Mouse (Mus musculus): ENCODE results near the gene Ubc. TPM values are rescaled to one million over a fixed set of nuclear protein-coding genes. Genes with fewer than 3 reads are reported as not detected.
A peak's percentile ranks its signal among the peaks of the same experiment; 100 is the strongest.
"Not testable (repeated sequence)": the region's sequence is repeated elsewhere in the genome, so short reads cannot be mapped to it uniquely, and the experiment has no call there.

The Ubc gene
- 1,000 to 10,000 TPM; 1,039 to 1,045 TPM for total RNA-seq (2021)
- long read RNA-seq, experiment 1, transcript Ubc-202 (2 exons, 2,618 nt), result major isoform, 608 of 1,261 reads
- long read RNA-seq, experiment 1, transcript Ubc-203 (2 exons, 2,581 nt), result minor isoform, 7 of 1,261 reads
- long read RNA-seq, experiment 1, partial matches to known transcripts, result 453 of 1,261 reads
- long read RNA-seq, experiment 1, other reads (novel, unspliced or antisense), result 191 of 1,261 reads
- long read RNA-seq, experiment 2, transcript Ubc-202 (2 exons, 2,618 nt), result major isoform, 272 of 516 reads
- long read RNA-seq, experiment 2, partial matches to known transcripts, result 170 of 516 reads
- long read RNA-seq, experiment 2, other reads (novel, unspliced or antisense), result 71 of 516 reads

DNA sequence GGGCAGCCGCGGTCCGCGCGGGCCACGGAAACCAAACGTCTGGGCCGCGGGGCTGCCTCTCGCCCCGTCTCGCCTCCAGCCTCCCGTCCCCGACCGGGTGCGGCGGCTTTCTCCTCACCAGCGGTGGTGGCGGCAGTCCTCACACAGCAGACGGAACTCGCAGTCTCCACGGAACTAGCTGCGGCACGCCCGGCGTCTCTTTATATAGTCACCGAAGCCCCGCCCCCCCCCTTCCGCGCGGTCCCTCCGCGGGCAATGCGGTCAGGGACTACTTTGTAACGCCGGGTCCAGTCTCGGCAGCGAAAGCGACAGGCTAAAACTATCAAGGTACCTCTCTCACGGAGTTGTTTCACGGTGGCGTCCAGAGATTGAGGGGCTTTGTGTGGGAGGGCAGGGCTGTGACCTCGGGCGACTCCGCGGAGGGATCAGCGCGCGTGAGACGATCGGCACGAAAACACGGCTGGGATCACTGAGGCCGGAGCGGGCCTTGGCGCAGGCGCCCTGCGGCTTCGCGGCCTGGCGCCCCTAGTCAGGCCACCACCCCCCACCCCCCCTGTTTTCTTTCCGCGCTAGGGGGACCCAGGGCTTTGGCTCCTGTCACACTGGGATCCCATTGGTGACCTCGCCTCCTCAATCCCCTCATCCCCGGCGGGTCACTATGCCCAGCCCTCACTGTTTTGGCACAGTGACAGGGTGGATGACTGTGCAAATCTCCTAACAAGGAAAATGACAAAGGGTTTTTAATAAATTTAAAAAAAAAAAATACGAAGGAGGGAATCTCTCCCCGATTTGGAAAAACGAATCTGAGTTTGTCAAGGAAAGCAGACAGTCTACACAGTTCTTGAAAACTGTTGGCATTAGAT lies at the start of gene Ubc:
TSS of gene Ubc (minus strand) at position 624 of the 863 bp plus-strand sequence.
- DNase-seq, result peak; percentile 94

GRCm38 (mm10) chr5:125434347-125434746 lies 44.3 kb upstream of the Ubc start:
- not testable (repeated sequence) for DNase-seq

DNA sequence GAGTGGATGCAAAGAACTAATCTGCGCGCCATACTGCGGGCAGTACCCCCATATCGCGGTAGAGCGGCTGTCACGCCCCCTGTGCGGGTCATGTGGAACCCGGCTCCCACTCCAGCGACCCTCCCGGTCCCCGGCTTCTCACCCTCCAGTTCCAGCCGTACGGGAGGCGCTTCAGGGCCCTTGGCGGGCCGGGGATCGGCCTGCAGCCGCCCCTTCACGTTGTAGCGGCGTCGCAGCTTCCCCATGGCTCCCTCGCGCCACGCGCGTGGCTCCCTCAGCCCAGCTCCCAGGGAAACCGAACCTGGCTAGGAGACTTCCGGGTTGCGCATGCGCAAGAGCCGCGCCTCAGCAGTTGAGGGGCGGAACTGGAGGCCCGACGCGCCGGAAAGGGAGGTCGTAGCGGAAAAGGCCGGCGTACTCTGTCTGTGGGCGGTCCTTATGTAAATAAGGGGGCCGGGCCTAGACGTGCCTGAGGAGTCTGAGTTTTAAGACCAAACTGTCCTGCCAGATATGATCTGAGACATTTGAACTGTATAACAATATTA lies 43.9 kb upstream of the Ubc start, which contains the start of gene Dhx37:
TSS of gene Dhx37 (minus strand) at position 329 of the 545 bp plus-strand sequence.
- DNase-seq, result peak; percentile 95

GRCm38 (mm10) chr5:125432324-125432723 lies 42.3 kb upstream of the Ubc start:
- not testable (repeated sequence) for DNase-seq

GRCm38 (mm10) chr5:125426343-125426742 lies 36.3 kb upstream of the Ubc start:
- DNase-seq, result peak; percentile 27

DNA sequence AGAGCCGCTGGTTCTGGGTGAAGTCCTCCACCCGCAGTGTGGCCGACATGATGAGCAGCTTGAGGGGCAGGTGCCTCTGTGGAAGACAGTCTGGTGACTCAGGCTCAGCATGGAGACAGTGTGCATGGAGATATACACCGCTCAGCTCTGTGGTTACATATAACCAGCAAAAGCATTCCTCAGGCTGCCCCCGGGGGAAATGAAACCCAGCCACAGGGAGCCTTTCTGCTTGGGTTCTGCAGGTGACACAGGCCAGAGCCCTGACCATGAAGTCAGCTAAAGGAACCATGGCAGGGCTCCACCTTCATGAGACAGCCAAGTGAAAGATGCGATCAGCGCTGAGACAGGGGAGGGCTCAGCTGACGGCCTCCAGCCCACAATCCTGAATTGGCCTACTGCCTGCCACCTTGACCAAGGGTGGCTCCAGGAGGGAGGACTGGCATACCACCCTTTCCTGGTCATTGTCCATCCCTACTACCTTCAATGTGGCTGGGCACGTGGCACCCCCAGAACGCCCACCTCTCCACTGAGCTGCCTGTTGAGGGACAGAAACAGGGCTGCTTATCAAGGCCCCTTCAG lies 35.8 kb upstream of the Ubc start:
- no peak for DNase-seq

DNA sequence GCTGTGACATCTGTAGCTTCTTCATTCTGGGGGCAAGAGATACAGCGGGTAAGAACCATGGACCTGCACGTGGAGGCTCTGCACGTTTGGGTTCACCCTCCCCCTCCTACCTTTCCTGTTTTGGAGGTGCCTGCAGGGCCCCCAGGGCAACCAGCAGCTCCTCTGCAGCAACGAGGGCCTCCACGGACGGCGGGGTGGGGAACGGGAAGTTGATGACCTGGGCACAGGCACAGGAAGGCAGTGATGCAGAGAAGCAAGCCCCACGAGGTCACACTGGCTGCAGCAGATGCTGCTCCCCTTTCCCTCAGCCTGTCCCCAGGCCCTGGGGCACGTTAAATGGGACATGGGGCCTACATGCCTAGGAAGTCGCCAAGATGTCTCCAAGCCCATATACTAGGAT lies 29.1 kb upstream of the Ubc start:
- DNase-seq, result no peak

GRCm38 (mm10) chr5:125418636-125419035 lies 28.6 kb upstream of the Ubc start:
- no peak for DNase-seq

DNA sequence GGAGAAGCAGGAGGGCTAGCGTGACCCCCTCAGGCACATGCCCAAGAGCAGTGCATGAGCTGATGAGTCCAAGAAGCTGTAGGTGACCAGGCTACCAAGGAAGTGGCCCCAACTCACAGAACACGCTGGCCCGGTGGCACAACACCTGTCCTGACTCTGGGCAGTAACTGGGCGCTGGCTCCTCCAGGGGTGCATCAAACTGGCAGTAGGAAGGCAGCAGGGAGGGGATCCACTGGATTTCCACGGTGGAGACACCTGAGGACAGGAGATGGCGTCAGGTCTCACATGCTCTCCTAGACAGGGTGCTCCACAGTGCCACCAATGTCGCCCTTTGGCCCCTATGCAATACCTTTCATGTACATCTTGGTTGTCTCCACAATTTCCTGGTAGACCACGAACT lies 26.2 kb upstream of the Ubc start:
- DNase-seq, result no peak

DNA sequence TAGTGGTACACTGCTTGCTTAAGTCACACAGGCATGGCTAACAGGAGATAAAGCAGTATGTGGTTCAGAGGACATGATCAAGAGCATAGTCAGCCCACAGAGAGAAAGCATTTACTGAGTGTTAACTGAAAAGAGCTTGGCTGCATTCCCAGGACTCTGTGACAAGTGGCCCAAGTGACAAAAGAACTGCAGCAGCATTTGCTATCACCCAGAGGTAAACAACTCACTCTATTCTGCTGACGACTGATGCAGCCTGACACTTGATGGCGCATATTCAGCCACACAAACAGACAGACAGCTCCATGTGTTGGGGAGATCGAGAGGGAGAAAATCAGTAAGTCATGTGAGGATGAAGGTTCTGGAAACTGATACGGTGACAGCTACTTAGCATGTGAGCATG lies 23.8 kb upstream of the Ubc start:
- no peak for DNase-seq

GRCm38 (mm10) chr5:125412536-125412935 lies 22.5 kb upstream of the Ubc start:
- DNase-seq, result not testable (repeated sequence)

DNA sequence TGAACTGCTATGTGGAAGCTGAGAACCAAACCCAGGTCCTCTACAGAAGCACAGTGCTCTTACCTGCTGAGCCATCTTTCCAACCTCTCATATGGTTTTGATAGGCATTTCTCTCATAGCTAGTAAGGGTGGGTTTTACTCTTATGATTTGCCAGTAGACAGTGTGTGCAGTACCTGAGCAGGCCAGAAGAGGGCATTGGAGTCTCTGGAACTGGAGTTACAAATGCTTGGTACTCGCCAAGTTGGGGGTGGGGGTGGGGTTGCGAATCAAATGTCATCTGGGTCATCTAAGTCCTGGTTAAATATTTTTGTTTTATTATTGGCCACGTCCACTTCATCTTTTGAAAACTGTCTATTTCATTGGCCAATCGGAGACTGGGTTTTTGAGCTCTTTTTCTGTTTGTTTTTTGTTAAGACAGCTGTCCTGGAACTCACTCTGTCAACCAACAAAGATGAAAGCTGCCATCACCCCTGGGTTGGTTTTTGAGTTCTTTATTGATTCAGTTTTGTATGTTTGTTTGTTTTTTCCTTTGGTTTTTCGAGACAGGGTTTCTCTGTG lies 22.0 kb upstream of the Ubc start:
- peak; percentile 83 for DNase-seq

DNA sequence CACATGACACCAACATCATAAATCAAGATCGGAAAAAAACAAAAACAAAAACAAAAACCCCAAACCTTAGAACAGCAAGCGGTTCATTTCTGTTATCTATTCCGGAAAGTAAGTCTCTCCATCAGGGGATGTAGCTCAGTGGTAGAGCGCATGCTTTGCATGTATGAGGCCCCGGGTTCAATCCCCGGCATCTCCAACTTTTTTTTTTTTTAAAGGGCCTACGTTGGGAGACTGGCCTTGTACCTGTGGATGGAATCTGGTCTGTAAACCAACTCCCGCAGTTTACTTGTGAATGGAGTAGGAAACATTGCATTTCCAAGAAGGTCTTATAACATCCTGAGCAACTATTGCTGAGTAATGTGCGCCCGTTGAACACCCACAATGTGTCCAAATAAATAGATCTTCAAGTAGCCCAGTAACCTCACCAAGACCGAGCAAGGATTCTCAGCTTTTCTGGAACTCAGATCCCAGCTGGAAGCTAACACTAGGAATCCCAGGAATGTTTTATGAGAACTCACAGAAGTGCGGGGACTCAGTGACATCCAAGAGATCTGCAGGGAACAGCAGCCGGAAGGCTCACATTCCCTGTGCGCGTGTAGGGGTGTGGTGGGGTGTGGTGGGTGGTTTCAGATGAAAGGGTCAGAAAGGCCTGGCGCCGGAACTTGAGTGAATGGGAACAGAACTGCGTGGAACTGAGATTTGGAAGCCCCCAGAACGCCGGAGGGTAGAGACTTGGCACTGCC lies 19.5 kb upstream of the Ubc start:
- peak; percentile 64 for DNase-seq

DNA sequence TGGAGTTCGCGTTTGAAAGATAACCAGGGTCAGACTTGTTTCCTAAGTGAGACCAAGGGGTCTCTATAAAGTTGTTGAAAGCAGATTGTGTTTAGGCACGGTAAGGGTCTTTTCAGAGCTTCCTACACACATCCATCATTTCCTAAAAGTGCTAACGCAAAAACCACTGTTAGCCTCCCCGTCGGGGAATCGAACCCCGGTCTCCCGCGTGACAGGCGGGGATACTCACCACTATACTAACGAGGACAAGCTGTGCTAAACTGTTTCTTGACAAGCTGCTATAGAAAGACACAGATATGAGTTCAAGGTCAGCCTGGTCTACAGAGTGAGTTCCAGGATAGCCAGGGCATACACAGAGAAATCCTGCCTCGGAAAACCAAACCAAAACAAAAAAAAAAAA lies 18.8 kb upstream of the Ubc start:
- DNase-seq, result peak; percentile 90

- DNase-seq, result no peak
Observed at GRCm38 (mm10) chr5:125407910-125408575, 18.0 kb upstream of the Ubc start.

GRCm38 (mm10) chr5:125407020-125407830 lies 17.2 kb upstream of the Ubc start:
- DNase-seq, result no peak

DNA sequence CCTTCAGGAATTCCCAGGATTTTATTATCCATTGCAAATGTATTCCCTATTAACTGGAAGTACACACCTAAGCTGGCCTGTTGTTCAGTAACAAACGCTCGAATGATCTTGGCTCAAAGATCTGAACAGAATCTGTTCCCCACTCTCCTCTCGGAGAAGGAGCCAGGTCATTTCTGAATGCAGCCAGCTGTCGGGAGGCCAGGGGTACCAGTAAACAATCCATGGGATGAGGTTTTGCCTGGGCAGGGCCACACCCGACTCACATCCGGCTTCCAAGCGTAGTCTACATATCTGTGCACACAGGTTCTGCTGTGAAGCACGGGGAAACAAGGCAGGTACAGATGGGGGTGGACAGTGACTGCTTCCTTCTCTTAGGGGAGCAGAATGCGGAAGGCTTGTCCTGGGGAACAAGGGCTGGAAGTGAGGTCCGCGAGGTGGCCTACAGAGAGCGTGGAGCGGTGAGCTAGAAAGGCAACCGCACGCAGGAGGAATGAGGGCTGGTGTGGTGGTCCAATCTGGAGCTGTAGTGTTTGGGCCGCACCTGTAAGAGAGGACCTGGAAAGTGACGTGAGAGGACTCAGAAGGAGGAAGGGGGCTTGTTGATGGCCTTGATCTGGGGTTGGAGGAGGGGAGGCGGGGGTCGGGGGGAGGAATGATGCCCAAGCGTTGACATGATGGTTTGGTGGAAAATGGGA lies 16.5 kb upstream of the Ubc start:
- peak; percentile 65 for DNase-seq

GRCm38 (mm10) chr5:125405546-125406248 lies 15.7 kb upstream of the Ubc start:
- DNase-seq, result peak; percentile 90

All from adrenal gland, postnatal 10 days (tissue).